Mouse (Mus musculus) cerebellum, postnatal 4 days (tissue): ENCODE data around the gene Hist1h2ac.

ENCODE experiments used
- DNase-seq, 2 experiments: peaks; one replicate each; pipeline ENCODE4 v3.0.0; 2022; ENCODE audit warnings: low spot score in 2 of 2, mixed read lengths in 1 of 2

Gene Hist1h2ac

GRCm38 (mm10) chr13:23659636-23660366, 23.9 kb downstream of the Hist1h2ac start:
- DNase-seq: no peak
